Mouse (Mus musculus) retina, adult 2 months (tissue): ENCODE results near the gene Srsf3.
A peak's percentile ranks its signal among the peaks of the same experiment; 100 is the strongest.

Source experiments
- DNase-seq: peaks from one replicate; pipeline ENCODE4 v3.0.0-alpha.2; 2012; ENCODE audit warnings: low read depth, low spot score

Gene Srsf3

DNA sequence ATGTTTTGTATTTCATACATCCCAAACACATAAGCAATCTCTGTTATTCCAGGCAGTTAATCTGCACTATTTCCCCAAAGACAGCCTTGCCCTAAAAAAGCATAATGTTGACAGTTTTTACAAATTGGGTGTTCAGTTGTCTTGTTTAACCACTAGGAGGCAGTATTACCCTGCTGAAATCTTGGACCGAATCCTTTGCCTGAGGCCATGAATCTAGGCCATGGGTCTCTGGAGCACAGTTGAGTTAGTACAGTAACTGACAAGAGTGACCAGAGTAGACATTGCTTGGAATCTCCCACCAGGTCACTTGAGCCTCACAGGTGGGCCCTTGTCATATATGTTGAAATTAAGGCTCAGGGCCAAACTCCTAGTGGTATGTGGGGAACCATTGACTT lies 12.5 kb downstream of the Srsf3 start:
- DNase-seq = no peak

DNA sequence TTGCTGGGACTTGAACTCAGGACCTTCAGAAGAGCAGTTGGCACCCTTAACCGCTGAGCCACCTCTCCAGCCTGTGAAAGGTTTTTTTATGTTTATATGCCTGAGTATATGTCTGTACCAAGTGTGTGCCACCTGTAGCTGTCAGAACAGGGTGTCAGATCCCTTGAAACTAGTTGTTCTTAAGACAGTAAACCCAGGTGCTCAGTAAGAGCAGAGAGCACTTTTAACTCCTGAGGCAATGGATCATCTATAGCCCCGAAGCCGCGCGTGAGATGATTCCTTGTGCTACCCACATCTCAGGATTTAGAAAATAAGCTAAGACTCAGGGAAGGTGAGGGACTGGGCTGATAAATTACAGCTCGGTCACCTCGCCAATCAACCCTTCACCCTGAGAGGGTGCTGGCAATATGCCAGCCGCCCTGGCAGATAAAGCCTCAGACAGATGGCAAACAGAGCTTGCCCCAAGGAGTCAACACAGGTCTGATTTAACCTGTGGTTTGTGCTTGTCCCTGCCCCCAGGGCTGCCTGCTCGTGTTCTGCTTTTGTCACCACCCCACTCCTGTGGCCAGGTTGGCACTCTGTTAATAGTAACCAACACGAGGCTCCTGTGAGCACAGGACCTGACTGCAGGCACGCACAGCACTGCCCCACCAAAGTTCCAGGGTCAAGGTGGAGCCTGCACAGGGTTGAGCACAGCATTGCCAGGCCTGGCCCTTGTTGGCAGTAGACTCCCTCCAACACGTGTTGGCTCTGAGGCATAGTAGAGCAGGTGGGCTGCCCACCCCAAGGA lies 13.5 kb downstream of the Srsf3 start:
- no peak for DNase-seq

DNA sequence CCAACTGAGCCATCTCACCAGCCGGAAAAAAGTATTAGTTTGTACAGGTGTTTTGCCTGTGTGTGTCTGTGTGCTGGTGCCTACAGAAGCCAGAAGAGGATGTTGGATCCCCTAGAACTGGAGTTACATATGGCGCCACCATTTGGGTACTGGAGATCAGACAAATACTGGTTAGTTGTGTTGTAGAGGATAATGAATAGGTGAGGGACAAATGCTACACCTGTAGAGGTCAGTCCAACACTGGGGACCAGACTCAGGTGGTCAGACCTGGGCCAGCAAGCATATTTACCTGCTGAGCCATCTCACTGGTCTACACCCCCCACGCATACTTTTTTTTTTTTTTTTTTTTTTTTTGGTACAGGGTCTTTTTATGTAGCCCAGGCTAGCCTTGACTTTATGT lies 14.4 kb downstream of the Srsf3 start:
- DNase-seq = no peak

DNA sequence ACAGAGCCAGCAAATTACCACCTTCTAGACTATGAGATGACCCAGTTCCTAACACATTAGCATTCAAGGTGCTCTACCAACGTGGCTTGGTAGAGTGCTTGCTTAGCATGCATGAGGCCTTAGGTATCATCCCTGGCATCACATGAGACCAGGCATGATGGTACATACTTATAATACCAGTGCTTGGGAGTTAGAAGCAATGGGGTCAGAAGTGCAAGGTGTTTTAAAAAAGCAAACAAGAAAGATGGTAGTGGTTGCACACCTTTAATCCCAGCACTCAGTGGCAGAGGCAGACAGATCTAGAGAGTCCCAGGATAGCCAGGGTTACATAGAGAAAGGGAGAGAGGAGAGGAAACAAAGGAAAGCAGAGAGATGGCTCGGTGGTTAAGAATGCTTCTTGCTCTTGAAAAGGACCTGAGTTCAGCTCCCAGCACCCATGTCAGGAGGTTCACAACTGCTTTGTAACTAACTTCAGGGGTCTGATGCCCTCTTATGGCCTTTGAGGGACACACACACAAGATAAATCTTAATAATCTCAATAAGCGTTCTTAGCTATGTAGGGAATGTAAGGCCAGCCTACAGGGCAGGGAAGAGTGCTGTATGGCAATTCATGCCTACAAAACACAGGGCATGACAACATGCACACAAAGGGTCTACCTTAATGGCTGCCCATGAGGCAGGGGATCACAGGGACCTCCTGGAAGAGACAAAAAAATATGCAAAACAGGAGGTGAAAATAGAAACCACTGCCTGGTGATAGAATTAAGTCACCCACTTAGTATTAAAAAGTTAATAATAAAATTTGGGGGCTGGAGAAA lies 15.5 kb downstream of the Srsf3 start:
- no peak for DNase-seq

DNA sequence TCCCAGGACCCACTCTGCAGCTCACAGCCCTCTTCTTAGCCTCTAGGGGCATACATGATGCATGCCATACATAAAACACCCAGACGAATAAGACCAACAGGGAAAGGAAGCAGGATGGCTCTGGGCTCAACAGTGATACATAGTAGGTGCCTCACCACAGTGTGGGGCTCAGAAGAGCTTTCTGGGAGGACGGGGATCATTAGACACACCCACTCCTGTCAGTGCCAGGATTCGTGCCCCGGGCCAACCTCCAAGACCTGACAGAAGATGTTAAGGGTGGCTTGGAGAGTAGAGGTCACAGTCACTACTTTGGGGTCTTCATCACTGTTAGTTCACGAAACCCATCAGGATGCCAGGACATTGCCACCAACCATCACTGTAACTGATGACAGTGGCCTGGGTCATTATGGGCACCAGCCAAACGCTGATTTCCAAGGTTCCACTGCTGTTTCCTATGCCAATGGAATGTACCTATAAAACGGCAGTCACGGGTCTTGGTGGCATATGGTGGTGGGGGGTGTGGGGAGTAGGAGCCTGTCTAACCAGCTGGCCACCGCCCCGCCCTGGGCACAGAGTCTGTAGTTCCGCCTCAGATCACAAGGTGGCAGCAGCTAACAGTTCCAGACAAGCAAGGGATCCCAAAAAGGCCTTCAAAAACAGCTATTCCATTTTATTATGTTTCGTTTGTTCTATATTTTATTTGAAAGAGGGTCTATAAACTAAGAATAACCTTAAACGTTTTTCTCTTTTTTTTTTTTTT lies 16.5 kb downstream of the Srsf3 start:
- DNase-seq = peak; percentile 38

DNA sequence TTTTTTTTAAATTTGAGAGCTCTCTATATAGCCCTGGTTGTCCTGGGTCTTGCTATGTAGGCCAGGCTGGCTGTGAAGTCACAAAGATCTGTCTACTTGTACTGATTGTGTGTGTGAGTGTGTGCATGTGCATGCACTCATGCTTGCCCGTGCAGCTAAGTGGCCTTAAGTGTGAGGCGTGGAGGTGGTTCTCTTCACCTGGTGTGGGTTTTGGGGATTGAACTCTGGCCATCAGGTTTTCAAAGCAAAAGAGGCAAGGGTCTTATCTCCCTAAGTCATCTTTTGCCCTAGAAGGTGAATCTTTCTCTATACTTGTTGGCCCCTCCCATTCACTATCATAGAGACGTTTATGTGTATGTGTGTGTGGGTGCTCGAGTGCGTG lies 17.1 kb downstream of the Srsf3 start:
- no peak for DNase-seq

DNA sequence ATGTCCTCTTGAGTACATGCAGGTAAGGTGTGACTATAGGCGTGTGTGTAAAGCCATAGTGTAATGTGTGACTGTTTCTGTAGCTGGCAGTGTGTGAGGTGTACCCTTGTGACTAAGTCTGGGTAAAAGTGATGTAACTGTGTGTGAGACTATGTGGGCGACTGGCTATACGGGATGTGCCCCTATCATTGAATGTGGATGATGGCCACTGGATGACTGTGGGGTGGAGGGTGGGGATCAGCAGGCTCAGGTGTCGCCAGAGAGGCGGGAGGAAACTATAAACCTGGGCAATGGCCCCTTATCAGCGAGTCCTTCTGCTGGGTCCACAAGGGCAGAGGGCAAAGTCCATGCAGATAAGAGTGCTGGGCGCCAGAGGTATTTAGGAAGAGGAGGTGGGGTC lies 17.5 kb downstream of the Srsf3 start:
- DNase-seq = no peak

DNA sequence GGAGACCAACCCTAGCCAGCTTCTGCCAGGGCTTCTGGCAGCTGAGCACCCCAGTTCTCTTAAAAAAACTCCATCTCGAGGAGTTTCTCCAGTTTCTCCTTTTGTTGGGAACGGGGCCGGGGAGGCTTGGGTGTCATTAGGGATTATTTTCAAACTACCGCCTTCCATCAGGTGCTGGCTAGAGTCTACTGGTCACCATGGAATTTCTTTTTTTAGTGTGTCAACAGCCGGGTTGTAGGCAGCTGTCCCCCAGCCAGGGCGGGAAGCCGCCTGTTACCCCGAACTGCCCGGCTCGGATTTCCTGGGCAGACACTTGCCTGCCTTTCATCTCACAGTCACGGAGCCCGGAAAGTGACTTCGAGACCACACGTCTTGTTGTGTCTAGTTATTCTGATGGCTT lies 18.4 kb downstream of the Srsf3 start:
- no peak for DNase-seq

DNA sequence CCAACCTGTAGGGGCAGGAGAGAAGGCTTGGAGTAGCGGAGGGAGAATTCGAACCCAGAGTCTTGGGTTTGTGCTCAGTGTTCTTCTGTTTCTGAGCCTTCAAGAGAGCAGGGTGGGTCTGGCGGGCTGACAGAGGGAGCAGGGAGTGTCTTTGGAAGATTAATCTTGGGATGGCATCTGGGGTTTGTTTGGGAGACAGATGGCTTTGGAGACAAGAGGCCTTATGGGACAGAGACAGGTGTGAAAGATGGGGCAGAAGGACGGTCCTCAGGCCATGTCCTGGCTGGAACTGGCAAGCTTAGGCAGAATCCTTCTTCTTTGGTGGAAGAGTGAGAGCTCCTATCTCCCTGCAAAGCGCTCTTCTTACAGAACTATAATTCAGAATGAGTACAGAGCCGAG lies 20.6 kb downstream of the Srsf3 start:
- DNase-seq = no peak

DNA sequence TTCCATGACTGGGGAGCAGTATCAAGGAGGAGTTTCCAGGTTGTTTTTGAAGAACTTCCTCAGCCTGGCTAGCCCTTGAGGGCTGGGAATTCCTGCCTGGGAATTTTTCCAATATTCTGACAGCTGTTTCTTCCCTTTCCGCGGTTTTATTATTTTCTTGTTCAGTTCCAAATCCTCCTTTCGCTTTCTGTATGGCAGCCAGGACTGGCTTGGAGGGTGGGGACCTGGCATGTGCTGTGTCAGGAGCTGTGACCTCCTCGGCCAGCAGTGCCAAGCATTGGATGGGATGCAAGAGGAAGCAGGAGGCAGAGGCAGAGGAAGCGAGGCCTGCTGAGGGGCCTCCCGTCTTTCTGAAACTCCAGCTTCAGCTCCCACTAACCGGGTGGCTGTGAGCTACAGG lies 21.4 kb downstream of the Srsf3 start:
- DNase-seq = no peak

DNA sequence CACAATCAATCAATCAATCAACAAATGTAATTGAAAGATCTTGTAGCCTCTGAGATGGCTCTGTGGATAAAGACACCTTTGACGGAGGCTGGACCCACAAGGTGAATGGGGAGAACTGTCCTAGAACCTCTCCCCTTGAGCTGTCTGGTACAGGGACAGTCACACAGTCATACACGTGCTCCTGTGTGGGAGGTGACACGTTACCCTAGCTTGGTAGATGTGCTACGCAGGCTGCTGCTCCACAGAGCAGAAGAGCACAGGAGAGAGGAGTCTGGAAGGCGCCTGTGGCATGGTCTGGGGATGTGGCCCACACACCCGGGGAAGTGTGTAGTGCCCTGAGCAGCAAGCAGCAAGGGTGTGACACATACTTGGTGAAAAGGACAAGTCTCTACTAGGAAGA lies 22.0 kb downstream of the Srsf3 start:
- no peak for DNase-seq

DNA sequence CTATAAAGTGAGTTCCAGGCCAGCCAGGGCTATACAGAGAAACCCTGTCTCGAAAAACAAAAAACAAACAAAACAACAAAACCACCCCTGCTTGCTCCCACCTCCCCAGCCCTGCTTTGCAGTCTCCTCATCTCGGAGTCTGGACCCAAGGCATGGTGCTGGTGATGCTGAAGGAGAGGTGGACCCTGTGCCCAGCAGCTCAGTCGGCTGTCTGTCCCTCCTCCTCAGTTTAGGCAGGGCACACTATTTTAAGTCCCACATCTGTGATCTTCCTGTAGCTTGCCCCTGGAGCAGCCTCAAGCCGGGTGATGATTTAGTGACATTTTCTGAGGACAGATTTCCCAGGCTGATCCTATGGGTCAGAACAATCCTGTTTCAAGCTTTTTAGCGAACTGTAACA lies 23.2 kb downstream of the Srsf3 start:
- DNase-seq = no peak

DNA sequence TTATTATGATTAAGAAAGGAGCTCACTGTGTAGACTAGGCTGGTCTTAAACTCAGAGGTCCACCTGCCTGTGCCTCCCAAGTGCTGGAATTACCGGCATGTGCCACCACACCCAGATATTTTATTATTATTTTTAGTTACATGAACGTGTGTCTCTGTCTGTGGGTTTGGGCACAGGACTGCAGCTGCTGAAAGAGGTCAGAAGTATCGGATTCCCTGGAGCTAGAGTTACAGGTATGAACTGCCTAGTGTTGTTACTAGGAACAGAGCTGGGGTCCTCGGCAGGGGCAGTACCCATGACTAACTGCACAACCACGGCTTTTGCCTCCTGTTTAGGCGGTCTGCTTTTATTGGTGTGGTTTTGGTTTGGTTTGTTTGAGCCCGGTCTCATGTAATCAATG lies 23.8 kb downstream of the Srsf3 start:
- DNase-seq = no peak

DNA sequence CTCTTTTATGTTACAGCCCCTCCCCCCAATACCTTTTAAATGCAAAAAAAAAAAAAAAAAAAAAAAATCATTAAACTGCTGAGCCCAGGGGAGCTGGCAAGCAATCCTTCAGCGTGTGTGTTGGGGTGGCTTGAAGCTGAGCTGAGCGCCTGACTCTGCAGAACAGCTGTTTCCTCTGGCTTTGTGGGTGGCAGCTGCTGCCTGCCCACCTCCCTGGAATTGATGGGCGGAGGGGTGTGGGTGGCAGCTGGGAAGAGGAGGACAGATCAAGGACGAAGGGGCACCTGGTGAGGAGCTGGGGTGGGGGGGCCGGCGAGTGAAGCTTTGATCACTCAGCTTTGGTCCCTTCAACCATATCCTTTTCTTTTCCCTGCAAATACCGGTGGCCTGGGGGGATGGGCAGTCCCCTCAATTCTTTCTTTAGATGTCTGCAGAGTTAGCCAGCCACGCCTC lies 24.3 kb downstream of the Srsf3 start:
- no peak for DNase-seq

DNA sequence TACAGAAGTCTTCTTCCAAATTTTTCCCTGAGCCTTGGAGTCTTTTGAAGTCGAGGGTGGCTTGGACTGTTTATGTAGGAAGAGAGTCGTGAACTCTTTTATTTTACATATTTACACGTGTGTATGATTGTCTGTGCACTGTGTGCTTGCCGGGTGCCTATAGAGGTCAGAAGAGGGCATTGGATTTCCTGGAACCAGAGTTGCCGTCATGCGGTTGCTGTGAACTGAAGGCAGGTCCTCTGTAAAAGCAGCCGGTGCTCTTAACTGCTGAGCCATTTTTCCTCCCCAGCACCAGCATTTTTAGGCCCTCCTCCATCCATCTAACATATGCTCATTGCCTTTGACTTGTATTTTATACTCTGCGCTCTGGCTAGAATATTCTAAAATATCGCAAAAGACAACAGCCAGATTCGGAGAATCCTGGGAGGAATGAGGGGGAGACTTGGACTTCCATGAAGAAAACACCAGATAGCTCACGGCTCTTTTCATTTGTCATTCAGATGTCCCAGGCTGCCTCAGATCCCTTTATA lies 25.0 kb downstream of the Srsf3 start:
- DNase-seq = no peak

DNA sequence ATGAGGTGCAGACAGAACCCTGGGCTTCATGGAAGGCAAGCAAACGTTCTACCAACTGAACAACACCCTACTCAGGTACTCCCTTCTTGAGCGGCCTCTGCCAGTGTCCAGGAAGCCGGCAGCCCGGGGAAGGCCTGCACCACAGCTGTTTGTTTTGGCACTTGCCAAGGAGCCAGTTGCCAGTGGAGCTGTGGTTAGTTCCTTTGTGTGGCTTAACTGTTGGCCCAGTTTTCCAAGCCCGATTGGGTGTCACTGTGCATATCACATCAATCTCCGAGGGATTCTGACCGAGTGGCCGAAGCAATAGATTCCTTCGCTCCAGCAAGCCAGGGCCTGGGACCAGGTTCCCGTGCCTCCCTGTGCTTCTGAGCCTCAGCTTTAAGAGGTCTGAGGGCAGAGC lies 25.5 kb downstream of the Srsf3 start:
- no peak for DNase-seq

DNA sequence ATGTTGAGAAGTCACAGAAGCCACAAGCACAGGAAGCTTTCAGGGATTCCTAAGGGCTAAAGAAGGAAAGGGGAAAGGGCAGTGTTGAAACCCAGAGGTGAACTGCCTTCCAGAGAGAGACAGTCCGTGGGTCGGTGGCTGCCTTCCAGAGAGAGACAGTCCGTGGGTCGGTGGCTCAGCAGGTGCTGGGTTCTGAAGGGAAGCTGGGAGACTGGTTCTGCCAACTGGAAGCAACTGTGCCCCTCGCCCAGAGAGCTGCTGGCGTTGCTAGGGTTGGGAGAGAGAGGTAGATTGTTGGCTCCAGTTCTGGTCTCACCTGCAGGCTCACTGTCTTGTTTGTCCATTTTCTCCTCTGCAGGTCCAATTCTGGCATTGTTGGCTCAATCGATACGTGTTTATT lies 26.1 kb downstream of the Srsf3 start:
- no peak for DNase-seq

DNA sequence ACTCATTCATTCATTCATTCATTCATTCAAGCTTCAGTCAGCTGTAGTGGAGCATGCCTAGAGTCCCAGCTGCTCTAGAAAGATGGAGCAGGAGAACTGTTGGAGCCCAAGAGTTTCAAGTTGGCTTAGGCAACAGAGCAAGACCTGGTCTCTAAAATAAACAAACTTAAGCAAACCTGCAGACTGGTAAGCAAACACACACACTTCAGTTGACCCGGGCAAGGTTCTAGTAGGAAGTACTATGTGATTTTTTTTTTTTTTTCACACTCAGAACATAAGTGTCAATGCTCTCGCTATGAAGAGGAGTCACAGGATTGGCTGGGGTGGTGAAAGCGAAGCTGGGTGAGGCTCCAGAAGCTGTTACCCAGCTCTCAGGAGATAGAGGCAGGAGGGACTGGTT lies 27.2 kb downstream of the Srsf3 start:
- no peak for DNase-seq

DNA sequence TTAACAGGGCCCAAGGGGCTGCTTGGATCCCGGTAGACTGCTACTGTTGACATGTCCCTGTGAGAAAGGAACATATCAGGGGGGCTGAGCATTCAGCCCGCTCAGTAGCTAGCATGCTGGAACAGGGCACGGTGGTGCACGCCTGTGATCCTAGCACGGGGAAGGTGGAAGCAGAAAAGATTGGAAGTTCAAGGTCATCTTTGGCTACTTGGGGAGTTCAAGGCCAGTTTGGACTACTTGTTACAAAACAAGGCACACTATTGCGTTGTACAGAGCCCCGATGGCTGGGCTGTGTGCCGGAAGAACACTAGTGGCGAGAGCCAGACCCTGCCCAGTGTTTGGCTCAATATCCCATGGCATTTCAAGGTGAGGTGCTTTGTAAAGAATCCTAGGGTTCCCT lies 28.5 kb downstream of the Srsf3 start:
- DNase-seq = no peak

DNA sequence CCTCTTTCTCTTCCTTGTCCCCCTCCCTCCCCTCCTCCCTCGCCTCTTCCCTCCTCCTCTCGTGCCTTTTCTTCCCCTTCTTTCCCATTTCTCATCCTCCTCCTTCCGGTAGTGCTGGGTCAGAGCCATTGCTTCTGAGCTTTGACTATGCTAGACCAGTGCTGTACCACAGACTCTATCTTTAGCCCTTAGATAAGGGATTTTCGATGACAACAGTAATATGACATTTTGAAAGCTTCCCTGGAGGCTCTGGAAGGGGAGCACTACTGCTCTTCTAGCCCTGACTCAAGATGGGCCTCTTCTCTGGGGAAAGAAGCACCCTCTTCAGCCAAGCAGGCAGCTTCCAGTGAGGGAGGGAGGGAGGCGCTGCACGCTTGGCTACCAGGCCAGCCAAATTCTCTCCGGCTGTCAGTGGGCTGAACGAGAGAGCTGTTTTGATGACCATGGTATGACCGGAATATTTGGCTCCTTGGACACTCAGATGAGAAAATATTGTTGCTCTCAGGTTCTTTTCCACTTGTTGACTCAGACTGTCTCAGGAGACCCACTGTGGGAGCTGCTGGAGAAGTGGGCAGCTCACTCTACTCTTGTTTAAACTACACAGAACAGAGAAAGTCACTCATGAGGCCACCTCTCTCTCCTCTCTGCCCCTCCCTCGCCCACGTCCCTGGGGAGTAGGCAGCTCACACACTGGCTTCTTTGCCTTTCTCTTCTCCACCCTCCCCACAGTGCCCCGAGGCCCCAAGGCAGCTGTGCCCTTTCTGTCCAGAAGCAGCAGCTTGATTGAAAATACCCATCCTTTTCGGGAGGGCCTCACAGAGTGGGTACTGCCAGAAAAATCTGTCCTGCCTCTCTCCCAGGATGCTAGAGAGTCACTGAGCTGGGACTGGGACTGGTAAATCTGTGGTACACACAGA lies 29.9 kb downstream of the Srsf3 start:
- no peak for DNase-seq
